Mouse (Mus musculus): ENCODE results near the gene Evi5l. TPM values are rescaled to one million over a fixed set of nuclear protein-coding genes. Genes with fewer than 3 reads are reported as not detected.
A peak's percentile ranks its signal among the peaks of the same experiment; 100 is the strongest.

Evi5l gene
- polyA plus RNA-seq, 1 experiment: 22.4 TPM

DNA sequence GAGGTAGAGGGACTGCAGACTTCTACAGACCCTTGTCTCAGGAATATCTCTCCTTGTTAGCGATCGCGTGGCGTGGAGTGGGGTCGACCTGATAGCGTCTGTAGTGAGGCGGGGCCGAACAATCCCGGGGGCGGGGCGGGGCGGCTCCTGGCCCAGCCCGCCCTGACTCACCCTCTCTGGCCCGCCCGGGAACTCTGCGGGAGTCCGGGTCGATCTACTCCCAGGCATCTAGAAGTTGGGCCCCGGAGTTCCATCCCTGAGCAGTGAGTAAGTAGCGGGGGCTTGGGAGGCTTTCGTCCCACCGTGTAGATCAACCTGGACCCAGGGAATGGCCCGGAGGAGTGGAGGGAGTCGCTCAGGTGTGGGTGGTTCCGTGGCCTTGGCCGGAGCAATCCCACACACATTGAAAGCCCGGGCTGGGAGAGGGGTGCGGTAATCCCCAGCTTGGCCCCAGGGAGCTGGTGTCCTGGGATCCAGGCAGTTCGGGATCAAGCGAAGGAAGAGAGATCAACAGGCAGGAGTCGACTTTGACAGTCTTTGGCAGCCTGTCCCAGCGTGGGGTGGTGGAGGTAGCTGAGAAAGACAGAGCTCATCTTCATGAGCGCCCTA is 60.5 kb downstream of the Evi5l start, which contains the start of gene Lrrc8e:
TSS of gene Lrrc8e (plus strand) at position 89 of the 609 bp plus-strand sequence.
- Histone ChIP-seq H3K4me1 (ENCODE audit: control insufficient read depth, insufficient read depth, low read length) (0 out of 2 replicates have a peak, but pooled peaks cover 2% of the 10 kb centered on the region), H3K27me3 (replicated peaks; ENCODE audit: control insufficient read depth, insufficient read depth, low read length) (no peaks in the 10 kb centered on the region; the same call in 1 of the 2 replicates), H3K27ac (ENCODE audit: insufficient read depth, low read depth, low read length) (no peak within 1 kb of the TSS), H3K4me3 (ENCODE audit: insufficient read depth, low read depth, low read length) (peak within 1 kb of the TSS; percentile 46), H3K36me3 (ENCODE audit: control insufficient read depth, insufficient read depth, low read length) (no peaks in the 10 kb centered on the region)
- TF ChIP-seq CTCF (conservative IDR thresholded peaks at IDR 0.05; ENCODE audit: insufficient read depth, insufficient read length, low read depth, low read length): no peak
- no peak for TF ChIP-seq POLR2A (IDR thresholded peaks at IDR 0.05; ENCODE audit: low read depth, low read length)
- DNase-seq: peak; percentile 16
- WGBS: 10% methylated on average over 32 of the region's 33 CpGs

DNA sequence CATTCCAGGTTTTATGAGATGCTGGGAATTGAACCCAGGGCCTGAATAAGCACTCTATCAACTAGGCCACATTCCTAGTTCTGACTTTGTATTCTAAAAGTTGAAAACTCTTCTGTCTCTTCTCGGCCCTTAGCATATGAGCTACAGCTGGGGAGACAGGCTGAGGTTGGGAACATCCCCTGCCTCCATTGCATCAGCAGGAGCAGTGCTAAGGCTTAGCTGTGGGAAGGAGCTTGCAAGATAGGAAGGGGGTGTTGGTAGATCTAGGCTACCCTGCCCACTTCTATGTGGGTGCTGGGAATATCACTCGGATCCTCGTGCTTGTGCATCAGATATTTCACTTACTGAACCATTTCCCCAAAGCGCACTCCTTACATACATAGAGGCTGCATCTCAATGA is 61.6 kb downstream of the Evi5l start:
- Histone ChIP-seq H3K27me3 (replicated peaks; ENCODE audit: control insufficient read depth, insufficient read depth, low read length) (no peaks in the 10 kb centered on the region; the same call in 1 of the 2 replicates), H3K36me3 (ENCODE audit: control insufficient read depth, insufficient read depth, low read length) (no peaks in the 10 kb centered on the region), H3K27ac (ENCODE audit: insufficient read depth, low read depth, low read length) (no peak overlapping the region), H3K4me1 (ENCODE audit: control insufficient read depth, insufficient read depth, low read length) (0 out of 2 replicates have a peak, but pooled peaks cover 2% of the 10 kb centered on the region), H3K4me3 (ENCODE audit: insufficient read depth, low read depth, low read length) (no peak overlapping the region)
- no peak for TF ChIP-seq POLR2A (IDR thresholded peaks at IDR 0.05; ENCODE audit: low read depth, low read length)
- no peak for TF ChIP-seq CTCF (conservative IDR thresholded peaks at IDR 0.05; ENCODE audit: insufficient read depth, insufficient read length, low read depth, low read length)
- DNase-seq: no peak
- WGBS: 92% methylated on average over 4 of the region's 4 CpGs

DNA sequence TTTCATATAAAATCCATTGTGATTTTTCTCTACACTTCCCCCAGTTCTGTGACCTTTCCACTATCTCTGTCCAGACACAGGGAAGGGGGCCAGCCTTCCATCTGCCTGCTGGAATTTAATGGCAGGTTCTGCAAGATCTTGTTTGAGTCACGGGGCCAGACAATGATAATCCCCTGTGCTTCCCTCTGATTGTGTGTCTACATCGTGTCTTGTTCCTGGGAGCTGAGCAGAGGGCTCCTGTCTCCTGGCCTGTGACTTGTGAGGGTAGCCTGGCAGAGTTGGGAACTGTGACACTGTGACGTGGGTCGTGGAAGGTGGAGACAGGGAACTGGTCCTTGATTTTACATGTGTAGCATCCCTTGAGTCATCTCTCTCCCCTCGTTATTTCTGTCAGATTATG is 63.4 kb downstream of the Evi5l start:
- Histone ChIP-seq H3K27ac (ENCODE audit: insufficient read depth, low read depth, low read length) (no peak overlapping the region), H3K36me3 (ENCODE audit: control insufficient read depth, insufficient read depth, low read length) (no peaks in the 10 kb centered on the region), H3K27me3 (replicated peaks; ENCODE audit: control insufficient read depth, insufficient read depth, low read length) (no peaks in the 10 kb centered on the region; the same call in 1 of the 2 replicates), H3K4me1 (ENCODE audit: control insufficient read depth, insufficient read depth, low read length) (0 out of 2 replicates have a peak, but pooled peaks cover 2% of the 10 kb centered on the region), H3K4me3 (ENCODE audit: insufficient read depth, low read depth, low read length) (no peak overlapping the region)
- no peak for TF ChIP-seq CTCF (conservative IDR thresholded peaks at IDR 0.05; ENCODE audit: insufficient read depth, insufficient read length, low read depth, low read length)
- TF ChIP-seq POLR2A (IDR thresholded peaks at IDR 0.05; ENCODE audit: low read depth, low read length): no peak
- WGBS: 80% methylated on average over 5 of the region's 5 CpGs
- DNase-seq: no peak

DNA sequence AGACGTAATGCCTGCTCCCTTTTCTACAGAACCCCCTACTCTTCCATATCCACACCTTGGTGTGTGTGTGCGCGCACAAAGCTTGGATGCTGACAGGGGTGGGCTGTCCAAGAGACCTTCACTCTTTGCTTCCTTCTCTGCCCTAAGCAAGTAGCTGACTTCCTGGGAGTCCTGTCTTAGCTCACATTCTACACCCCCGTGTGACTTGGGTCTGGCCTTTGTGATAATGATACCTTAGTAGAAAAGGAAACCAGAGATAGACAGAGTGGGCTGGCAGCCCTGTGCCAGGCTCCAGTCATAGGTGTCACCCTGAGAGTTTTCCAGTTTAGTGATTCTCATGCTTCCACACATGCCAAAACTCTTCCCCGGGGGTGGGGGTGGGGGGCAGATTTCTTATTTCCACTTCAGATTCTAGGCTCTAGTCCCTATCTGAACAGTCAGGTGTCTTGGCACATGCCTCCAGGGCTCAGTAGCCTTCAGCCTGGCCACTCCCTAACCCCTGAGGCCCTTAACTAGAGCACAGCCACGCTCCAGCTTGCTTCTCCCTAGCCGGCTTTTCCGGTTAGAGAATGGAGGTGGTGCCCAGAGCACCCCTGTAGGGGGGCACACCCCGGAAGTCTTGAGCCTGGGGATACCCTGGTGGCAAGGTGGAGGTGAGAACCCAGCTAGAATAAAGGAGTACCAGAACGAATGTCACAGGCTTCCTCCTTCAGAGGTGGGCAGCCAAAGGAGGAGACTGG is 64.4 kb downstream of the Evi5l start:
- Histone ChIP-seq H3K27ac (ENCODE audit: insufficient read depth, low read depth, low read length) (no peak overlapping the region), H3K27me3 (replicated peaks; ENCODE audit: control insufficient read depth, insufficient read depth, low read length) (no peaks in the 10 kb centered on the region; the same call in 1 of the 2 replicates), H3K36me3 (ENCODE audit: control insufficient read depth, insufficient read depth, low read length) (no peaks in the 10 kb centered on the region), H3K4me1 (ENCODE audit: control insufficient read depth, insufficient read depth, low read length) (0 out of 2 replicates have a peak, but pooled peaks cover 2% of the 10 kb centered on the region), H3K4me3 (ENCODE audit: insufficient read depth, low read depth, low read length) (no peak overlapping the region)
- DNase-seq: no peak
- WGBS: 52% methylated on average over 10 of the region's 10 CpGs
- TF ChIP-seq POLR2A (IDR thresholded peaks at IDR 0.05; ENCODE audit: low read depth, low read length): no peak
- no peak for TF ChIP-seq CTCF (conservative IDR thresholded peaks at IDR 0.05; ENCODE audit: insufficient read depth, insufficient read length, low read depth, low read length)

DNA sequence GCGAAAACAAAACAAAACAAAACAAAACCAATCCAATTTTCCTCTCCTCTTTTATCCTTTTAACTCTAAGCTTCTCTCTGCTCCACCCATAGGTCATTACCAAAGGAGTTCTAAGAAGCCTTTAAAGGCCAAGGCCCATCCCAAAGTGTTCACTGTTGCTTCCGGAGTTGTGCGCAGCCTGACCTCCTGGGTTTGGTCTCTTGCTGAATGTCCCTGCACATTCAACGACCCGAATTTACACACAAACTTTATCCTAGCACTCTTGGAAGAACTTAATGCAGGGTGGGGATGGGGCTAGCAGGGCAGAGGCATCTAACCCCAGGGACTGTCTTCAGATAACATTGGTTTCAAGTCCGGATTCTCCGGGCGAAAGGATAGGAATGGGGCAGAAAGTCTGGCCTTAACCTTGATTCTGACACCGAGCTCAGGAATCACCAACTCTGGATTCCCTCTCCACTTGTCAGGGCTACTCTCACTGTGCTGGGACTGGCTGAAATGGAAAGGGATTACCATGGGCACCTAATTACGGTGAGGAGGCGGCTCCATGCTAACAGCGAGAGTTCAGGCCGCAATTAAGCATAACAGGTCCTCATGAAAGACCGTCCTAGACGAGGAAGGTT is 71.6 kb downstream of the Evi5l start:
- Histone ChIP-seq H3K27me3 (replicated peaks; ENCODE audit: control insufficient read depth, insufficient read depth, low read length) (no peaks in the 10 kb centered on the region), H3K4me3 (ENCODE audit: insufficient read depth, low read depth, low read length) (peak overlapping the region; percentile 65), H3K4me1 (ENCODE audit: control insufficient read depth, insufficient read depth, low read length) (peaks cover 15% of the 10 kb centered on the region), H3K27ac (ENCODE audit: insufficient read depth, low read depth, low read length) (peak overlapping the region; percentile 81), H3K36me3 (ENCODE audit: control insufficient read depth, insufficient read depth, low read length) (no peaks in the 10 kb centered on the region)
- no peak for TF ChIP-seq POLR2A (IDR thresholded peaks at IDR 0.05; ENCODE audit: low read depth, low read length)
- no peak for TF ChIP-seq CTCF (conservative IDR thresholded peaks at IDR 0.05; ENCODE audit: insufficient read depth, insufficient read length, low read depth, low read length)
- WGBS: 10% methylated on average over 15 of the region's 15 CpGs
- peak; percentile 62 for DNase-seq

DNA sequence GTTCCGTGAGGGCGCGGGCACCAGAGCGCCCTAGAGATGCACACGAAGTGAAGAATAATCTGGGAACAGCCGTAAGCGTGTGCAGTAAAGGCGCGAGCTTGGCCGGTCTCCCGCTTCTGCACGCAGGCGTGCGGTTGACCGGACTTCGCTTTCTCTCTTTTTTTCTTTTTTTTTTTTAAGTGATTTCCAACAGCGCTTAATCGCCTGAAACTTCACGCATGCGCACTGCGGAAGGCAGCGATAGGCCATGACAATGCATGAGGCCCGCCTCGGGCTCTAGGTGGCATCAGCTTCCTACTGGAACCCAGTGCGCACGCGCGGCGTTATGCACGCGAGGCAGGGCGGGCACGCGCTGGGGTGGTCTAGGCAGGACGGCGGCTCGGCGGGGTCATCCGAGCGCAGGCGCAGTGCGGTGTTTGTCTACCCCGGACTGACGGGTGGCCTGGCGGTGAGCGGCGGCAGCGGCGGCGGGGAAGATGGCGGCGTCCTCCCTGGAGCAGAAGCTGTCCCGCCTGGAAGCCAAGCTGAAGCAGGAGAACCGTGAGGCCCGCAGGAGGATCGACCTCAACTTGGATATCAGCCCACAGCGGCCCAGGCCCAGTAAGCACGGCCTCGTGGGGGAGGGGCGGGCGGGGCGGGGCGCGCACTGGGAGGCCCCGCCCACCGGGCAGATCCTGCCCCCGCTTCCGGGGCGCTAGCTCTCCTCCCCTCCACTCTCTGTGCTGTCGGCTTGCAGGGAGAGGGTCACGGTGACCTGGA is 72.2 kb downstream of the Evi5l start, which contains the start of the genes Map2k7 and Gm49320:
TSS of gene Map2k7 (plus strand) at position 307 of the 759 bp plus-strand sequence.
TSS of gene Gm49320 (plus strand) at position 432 of the 759 bp plus-strand sequence.
- under 1% methylated on average over 69 of the region's 71 CpGs for WGBS
- peak within 1 kb of the TSS; percentile 91 for H3K27ac ChIP-seq (ENCODE audit: insufficient read depth, low read depth, low read length)
- no peaks in the 10 kb centered on the region for H3K27me3 ChIP-seq (replicated peaks; ENCODE audit: control insufficient read depth, insufficient read depth, low read length)
- TF ChIP-seq POLR2A (IDR thresholded peaks at IDR 0.05; ENCODE audit: low read depth, low read length) (peak; percentile 12), CTCF (conservative IDR thresholded peaks at IDR 0.05; ENCODE audit: insufficient read depth, insufficient read length, low read depth, low read length) (peak; percentile 39)
- H3K4me1 ChIP-seq (ENCODE audit: control insufficient read depth, insufficient read depth, low read length): peaks cover 15% of the 10 kb centered on the region
- H3K4me3 ChIP-seq (ENCODE audit: insufficient read depth, low read depth, low read length): peak within 1 kb of the TSS; percentile 65
- DNase-seq: peak; percentile 100
- no peaks in the 10 kb centered on the region for H3K36me3 ChIP-seq (ENCODE audit: control insufficient read depth, insufficient read depth, low read length)

Measured in kidney, adult 2 months (tissue).